Mouse (Mus musculus) lung, postnatal 0 days (tissue): ENCODE measurements around the gene Zfp292. TPM values are rescaled to one million over a fixed set of nuclear protein-coding genes. Genes with fewer than 3 reads are reported as not detected.

Source experiments
- ATAC-seq: fragments of 200-750 bp; cut with Nextera tagmentation; 2 replicates; pipeline ENCODE4 v1.8.0; 2017; ENCODE audit warnings: moderate library complexity
- DNase-seq: peaks from one replicate; pipeline ENCODE4 v3.0.0-alpha.2; 2016; ENCODE audit warnings: low spot score
- H3K27ac ChIP-seq: fragments of 300-500 bp; sonication (generic); 2 replicates; pipeline ENCODE4 v1.5.1; 2014; ENCODE audit warnings: antibody characterized with exemption, mild to moderate bottlenecking, low read length, mixed read lengths
- H3K27me3 ChIP-seq: fragments of 300-500 bp; sonication (generic); replicated peaks from 2 replicates; pipeline ENCODE4 v1.6.1; 2014; ENCODE audit warnings: low read length, mixed read lengths; ENCODE audit not compliant: insufficient read depth
- H3K36me3 ChIP-seq: fragments of 300-500 bp; sonication (generic); 2 replicates; pipeline ENCODE4 v1.6.1; 2014; ENCODE audit warnings: low read length, mixed read lengths; ENCODE audit not compliant: insufficient read depth
- H3K4me1 ChIP-seq: fragments of 300-500 bp; sonication (generic); 2 replicates; pipeline ENCODE4 v1.6.1; 2014; ENCODE audit warnings: antibody characterized with exemption, low read depth, low read length, mixed read lengths; ENCODE audit not compliant: insufficient read depth
- H3K4me2 ChIP-seq: fragments of 300-500 bp; sonication (generic); replicated peaks from 2 replicates; pipeline ENCODE4 v1.6.1; 2014; ENCODE audit warnings: low read depth, mild to moderate bottlenecking, low read length, moderate library complexity, mixed read lengths
- H3K4me3 ChIP-seq: fragments of 300-500 bp; sonication (generic); 2 replicates; pipeline ENCODE4 v1.5.1; 2014; ENCODE audit warnings: low read depth, low read length
- H3K9ac ChIP-seq: fragments of 300-500 bp; sonication (generic); replicated peaks from 2 replicates; pipeline ENCODE4 v1.6.1; 2014; ENCODE audit warnings: low read depth, mild to moderate bottlenecking
- H3K9me3 ChIP-seq: fragments of 300-500 bp; sonication (generic); 2 replicates; pipeline ENCODE4 v1.6.1; 2016; ENCODE audit warnings: low read length, mixed read lengths
- CTCF ChIP-seq: IDR thresholded peaks from 2 replicates; pipeline ENCODE4 v1.5.1; 2016; ENCODE audit warnings: antibody characterized with exemption, mild to moderate bottlenecking
- EP300 ChIP-seq: IDR thresholded peaks from 2 replicates; pipeline ENCODE4 v1.6.1; 2016; ENCODE audit warnings: antibody characterized with exemption, mild to moderate bottlenecking, control low read depth
- WGBS: fragments of 180-500 bp; shearing (Covaris S2); extraction: QIAGEN DNeasy Blood & Tissue Kit; methylation state at CpG from one replicate; pipeline ENCODE4 v1.1.7; 2014; 5-methylcytosine and 5-hydroxymethylcytosine counted together
- polyA plus RNA-seq: library from polyadenylated mRNA; unstranded; fragments of >200 nt; fragmentation: Nextera tagmentation; extraction: Ambion mirVana; gene quantifications from 2 replicates; pipeline ENCODE4 v1.2.1, GENCODE M21; 2015

The Zfp292 gene
- polyA plus RNA-seq, 1 experiment from 2014 or later = 9.0 TPM

GRCm38 (mm10) chr4:34858903-34859302 lies 23.9 kb downstream of the Zfp292 start:
- H3K4me2 ChIP-seq = no peak overlapping the region
- H3K4me3 ChIP-seq = no peak overlapping the region
- H3K27me3 ChIP-seq = no peaks in the 10 kb centered on the region
- DNase-seq (no peak), ATAC-seq (no peak)
- H3K4me1 ChIP-seq = peaks cover 4% of the 10 kb centered on the region; the same call in 1 of the 2 replicates
- 73% methylated on average over 3 of the region's 3 CpGs for WGBS
- H3K9ac ChIP-seq = no peak overlapping the region
- no peak overlapping the region for H3K27ac ChIP-seq
- TF ChIP-seq CTCF = no peak
- no peak for TF ChIP-seq EP300
- H3K36me3 ChIP-seq = no peaks in the 10 kb centered on the region
- H3K9me3 ChIP-seq = no peaks in the 10 kb centered on the region

- Histone ChIP-seq H3K9ac (no peak overlapping the region), H3K36me3 (no peaks in the 10 kb centered on the region), H3K4me3 (no peak overlapping the region), H3K9me3 (no peaks in the 10 kb centered on the region), H3K4me1 (peaks cover 4% of the 10 kb centered on the region; the same call in 1 of the 2 replicates), H3K27ac (no peak overlapping the region), H3K27me3 (no peaks in the 10 kb centered on the region), H3K4me2 (no peak overlapping the region)
- no peak for DNase-seq
- TF ChIP-seq CTCF = no peak
- TF ChIP-seq EP300 = no peak
- ATAC-seq = no peak
- WGBS = 39% methylated on average over 1 of the region's 1 CpGs
These were observed 26.8 kb downstream of the Zfp292 start for GRCm38 (mm10) chr4:34855966-34856365.

DNA sequence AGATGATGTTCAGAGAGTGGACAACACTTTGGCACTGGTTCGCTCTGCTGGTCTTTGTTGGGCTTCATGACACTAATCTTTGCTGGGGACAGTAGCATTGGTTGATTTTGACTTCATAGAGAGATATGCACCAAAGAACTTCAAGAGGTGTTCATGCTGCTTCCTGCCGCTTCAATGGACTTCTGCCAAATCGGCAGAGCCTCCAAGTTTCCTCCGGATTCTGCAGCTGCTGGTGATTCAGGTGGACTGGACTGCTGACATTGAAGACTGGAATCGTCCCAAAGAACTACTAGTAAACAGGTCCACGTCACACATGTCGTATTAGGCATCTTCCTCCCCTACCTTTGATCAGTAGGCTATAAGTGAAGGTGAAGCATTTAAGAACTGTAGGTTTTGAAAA lies 30.7 kb downstream of the Zfp292 start:
- Histone ChIP-seq H3K9ac (no peak overlapping the region), H3K27me3 (no peaks in the 10 kb centered on the region), H3K27ac (no peak overlapping the region), H3K4me1 (peaks cover 5% of the 10 kb centered on the region; the same call in 1 of the 2 replicates), H3K36me3 (no peaks in the 10 kb centered on the region), H3K4me2 (no peak overlapping the region), H3K9me3 (no peaks in the 10 kb centered on the region), H3K4me3 (no peak overlapping the region)
- TF ChIP-seq CTCF = no peak
- TF ChIP-seq EP300 = no peak
- WGBS = 85% methylated on average over 7 of the region's 7 CpGs
- no peak for ATAC-seq
- no peak for DNase-seq

- Histone ChIP-seq H3K9me3 (no peaks in the 10 kb centered on the region), H3K9ac (no peak overlapping the region), H3K36me3 (no peaks in the 10 kb centered on the region), H3K4me1 (peaks cover 5% of the 10 kb centered on the region; the same call in 1 of the 2 replicates), H3K27ac (no peak overlapping the region), H3K4me2 (no peak overlapping the region), H3K4me3 (no peak overlapping the region), H3K27me3 (no peaks in the 10 kb centered on the region)
- no peak for ATAC-seq
- DNase-seq = no peak
- TF ChIP-seq CTCF = no peak
- no peak for TF ChIP-seq EP300
- WGBS = 87% methylated on average over 2 of the region's 2 CpGs
These were observed 32.6 kb downstream of the Zfp292 start for GRCm38 (mm10) chr4:34850156-34850555.

- Histone ChIP-seq H3K27me3 (no peaks in the 10 kb centered on the region), H3K9ac (no peak overlapping the region), H3K4me3 (no peak overlapping the region), H3K36me3 (no peaks in the 10 kb centered on the region), H3K27ac (peak overlapping the region; percentile 26; the same call in 1 of the 2 replicates), H3K4me1 (peaks cover 5% of the 10 kb centered on the region; the same call in 1 of the 2 replicates), H3K9me3 (no peaks in the 10 kb centered on the region), H3K4me2 (no peak overlapping the region)
- TF ChIP-seq CTCF (no peak), EP300 (no peak)
- 67% methylated on average over 6 of the region's 6 CpGs for WGBS
- ATAC-seq (peak; percentile 65), DNase-seq (peak; percentile 44)
These were observed 35.0 kb downstream of the Zfp292 start for GRCm38 (mm10) chr4:34847679-34848309.

- peaks cover 5% of the 10 kb centered on the region; the same call in 1 of the 2 replicates for H3K4me1 ChIP-seq
- no peak overlapping the region for H3K4me3 ChIP-seq
- H3K4me2 ChIP-seq = no peak overlapping the region
- H3K36me3 ChIP-seq = no peaks in the 10 kb centered on the region
- 95% methylated on average over 1 of the region's 1 CpGs for WGBS
- H3K27me3 ChIP-seq = no peaks in the 10 kb centered on the region
- no peak overlapping the region for H3K9ac ChIP-seq
- TF ChIP-seq EP300 (no peak), CTCF (no peak)
- no peak for DNase-seq
- H3K27ac ChIP-seq = no peak overlapping the region
- no peak for ATAC-seq
- H3K9me3 ChIP-seq = no peaks in the 10 kb centered on the region
These were observed 38.9 kb downstream of the Zfp292 start for GRCm38 (mm10) chr4:34843839-34844238.
